Mouse (Mus musculus): ENCODE data around the gene Crocc2.

- TF ChIP-seq CTCF (IDR thresholded peaks at IDR 0.05; ENCODE audit: control insufficient read depth, insufficient read depth, insufficient replicate concordance, low read depth, low read length) (no peak), POLR2A (IDR thresholded peaks at IDR 0.05; ENCODE audit: control insufficient read depth, low read depth, low read length) (no peak)
These were observed 84.1 kb downstream of the Crocc2 start for GRCm38 (mm10) chr1:93252586-93252985.
